ENCODE assay signal across 9 mouse cellular contexts in genomic region chr19:44487266-44487665, GRCm38 (mm10). TPM values are rescaled to one million over a fixed set of nuclear protein-coding genes. Genes with fewer than 3 reads are reported as not detected.
DNase-seq lines count a peak whose midpoint lies in the region; ATAC-seq lines count a peak whose summit lies in the region.
"Had no signal": no experiment of that assay in that cellular context is flagged by ENCODE, and none has a peak within 500 bp of the region (broad histone marks: within the 10 kb centered on the region; RNA-seq: fewer than 3 reads in every experiment).

No protein-coding gene starts in this region.

- H3K4me2 ChIP-seq in kidney, embryonic 14.5 days (replicated peaks; ENCODE audit: low read depth, low read length) = no peak overlapping the region
- H3K4me2 ChIP-seq in intestine, embryonic 16.5 days (ENCODE audit: low read depth, low read length) = no peak overlapping the region

- H3K9me3 ChIP-seq in kidney, embryonic 14.5 days (ENCODE audit: control insufficient read depth, low read length) = no peaks in the 10 kb centered on the region
- no peaks in the 10 kb centered on the region for H3K9me3 ChIP-seq in intestine, embryonic 16.5 days (ENCODE audit: control insufficient read depth, low read length)

- no peak overlapping the region for H3K27ac ChIP-seq in kidney, embryonic 14.5 days (ENCODE audit: low read depth, low read length)
- H3K27ac ChIP-seq in intestine, embryonic 16.5 days (ENCODE audit: low read length) = no peak overlapping the region

- H3K4me3 ChIP-seq in kidney, embryonic 14.5 days (ENCODE audit: low read length) = no peak overlapping the region
- no peak overlapping the region for H3K4me3 ChIP-seq in intestine, embryonic 16.5 days (ENCODE audit: low read length)
- H3K4me3 ChIP-seq: myocyte had no signal

- H3K9ac ChIP-seq in kidney, embryonic 14.5 days (ENCODE audit: low read depth, low read length) = no peak overlapping the region
- H3K9ac ChIP-seq in intestine, embryonic 16.5 days (ENCODE audit: low read depth, low read length) = no peak overlapping the region

- 13% methylated on average over 8 of the region's 8 CpGs for WGBS in kidney, embryonic 14.5 days
- WGBS in intestine, embryonic 16.5 days = 15% methylated on average over 8 of the region's 8 CpGs

- H3K4me1 ChIP-seq in kidney, embryonic 14.5 days (ENCODE audit: control insufficient read depth, insufficient read depth, low read length) = no peaks in the 10 kb centered on the region
- no peaks in the 10 kb centered on the region for H3K4me1 ChIP-seq in intestine, embryonic 16.5 days (ENCODE audit: control insufficient read depth, insufficient read depth, low read length)

- no peaks in the 10 kb centered on the region for H3K27me3 ChIP-seq in kidney, embryonic 14.5 days (ENCODE audit: control insufficient read depth, insufficient read depth, low read length)
- no peaks in the 10 kb centered on the region for H3K27me3 ChIP-seq in intestine, embryonic 16.5 days (replicated peaks; ENCODE audit: control insufficient read depth, insufficient read depth, low read length)

- no peaks in the 10 kb centered on the region for H3K36me3 ChIP-seq in kidney, embryonic 14.5 days (ENCODE audit: control insufficient read depth, insufficient read depth, low read length)
- no peaks in the 10 kb centered on the region for H3K36me3 ChIP-seq in intestine, embryonic 16.5 days (ENCODE audit: control insufficient read depth, insufficient read depth, low read length)

- peak; percentile 24; the same call in 1 of the 2 replicates for ATAC-seq in kidney, embryonic 14.5 days (ENCODE audit: low FRiP score, low TSS enrichment)
- peak; percentile 90 for ATAC-seq in megakaryocyte, adult 5-6 weeks (ENCODE audit: poor library complexity, severe bottlenecking)
- ATAC-seq in intestine, embryonic 16.5 days = no peak

- peak; percentile 21 to 32 for DNase-seq in layer of hippocampus, postnatal 10 days (ENCODE audit: low spot score in 2 of 2)
- no peak for DNase-seq in layer of hippocampus, adult 9-11 months
- peak; percentile 89 for DNase-seq in R1 (ENCODE audit: low read depth, low spot score)
- DNase-seq in embryo, embryonic 9.5 days (ENCODE audit: extremely low spot score) = peak; percentile 61
- peak; percentile 67 for DNase-seq in testis, postnatal 14 days (ENCODE audit: low spot score)

RNA-seq across cellular contexts. Expression of gene Wnt8b, which starts 6.0 kb away (rescaled TPM):
- under 1 TPM; 0.30 to 0.31 TPM for total RNA-seq in layer of hippocampus, postnatal 10 days (2021)
- polyA plus RNA-seq in kidney, embryonic 14.5 days (2014; fragmentation: Nextera tagmentation; extraction: Ambion mirVana) = 3.5 and 4.5 TPM in 2 replicates
- total RNA-seq in megakaryocyte, adult 5-6 weeks (2015) = not detected in 2 replicates
- total RNA-seq in megakaryocyte, adult 5-6 weeks (2017) = 0.07 TPM in 1 of 2 replicates, not detected in the other
- not detected in 2 replicates for polyA plus RNA-seq in intestine, embryonic 16.5 days (2015; fragmentation: Nextera tagmentation; extraction: Ambion mirVana)
- polyA plus RNA-seq: myocyte had no signal

RNA-seq across cellular contexts. Expression of gene Sec31b, which starts 58.4 kb away (rescaled TPM):
- total RNA-seq in layer of hippocampus, postnatal 10 days (2021) = under 1 TPM; 0.11 to 0.34 TPM
- 0.76 and 0.87 TPM in 2 replicates for polyA plus RNA-seq in kidney, embryonic 14.5 days (2014; fragmentation: Nextera tagmentation; extraction: Ambion mirVana)
- total RNA-seq in megakaryocyte, adult 5-6 weeks (2015) = 0.11 and 0.51 TPM in 2 replicates
- 0.37 and 0.92 TPM in 2 replicates for total RNA-seq in megakaryocyte, adult 5-6 weeks (2017)
- 0.24 and 0.75 TPM in 2 replicates for polyA plus RNA-seq in intestine, embryonic 16.5 days (2015; fragmentation: Nextera tagmentation; extraction: Ambion mirVana)
